Mouse (Mus musculus) midbrain, embryonic 14.5 days (tissue): ENCODE results near the gene Rps6kc1. TPM values are rescaled to one million over a fixed set of nuclear protein-coding genes. Genes with fewer than 3 reads are reported as not detected.

ENCODE experiments used
- ATAC-seq: fragments of 200-750 bp; cut with Nextera tagmentation; 2 replicates; pipeline ENCODE4 v1.8.0; 2017; ENCODE audit warnings: moderate number of reproducible peaks, moderate library complexity; ENCODE audit not compliant: low FRiP score, low TSS enrichment
- DNase-seq: peaks from one replicate; pipeline ENCODE4 v3.0.0-alpha.2; 2015
- H3K27ac ChIP-seq: fragments of 300-500 bp; sonication (generic); replicated peaks from 2 replicates; pipeline ENCODE4 v1.5.1; 2014; ENCODE audit warnings: mild to moderate bottlenecking, low read depth, low read length, moderate library complexity
- H3K27me3 ChIP-seq: fragments of 300-500 bp; sonication (generic); 2 replicates; pipeline ENCODE4 v1.6.1; 2014; ENCODE audit warnings: low read length, control low read depth, mixed read lengths; ENCODE audit not compliant: control insufficient read depth, insufficient read depth
- H3K36me3 ChIP-seq: fragments of 300-500 bp; sonication (generic); 2 replicates; pipeline ENCODE4 v1.6.1; 2014; ENCODE audit warnings: low read length, control low read depth; ENCODE audit not compliant: control insufficient read depth, insufficient read depth
- H3K4me1 ChIP-seq: fragments of 300-500 bp; sonication (generic); 2 replicates; pipeline ENCODE4 v1.6.1; 2014; ENCODE audit warnings: mild to moderate bottlenecking, antibody characterized with exemption, low read length, control low read depth; ENCODE audit not compliant: control insufficient read depth, insufficient read depth
- H3K4me2 ChIP-seq: fragments of 300-500 bp; sonication (generic); 2 replicates; pipeline ENCODE4 v1.6.1; 2014; ENCODE audit warnings: mild to moderate bottlenecking, low read length, moderate library complexity
- H3K4me3 ChIP-seq: fragments of 300-500 bp; sonication (generic); replicated peaks from 2 replicates; pipeline ENCODE4 v1.5.1; 2014; ENCODE audit warnings: low read depth, low read length
- H3K9ac ChIP-seq: fragments of 300-500 bp; sonication (generic); replicated peaks from 2 replicates; pipeline ENCODE4 v1.6.1; 2014; ENCODE audit warnings: mild to moderate bottlenecking, low read length, moderate library complexity
- H3K9me3 ChIP-seq: fragments of 300-500 bp; sonication (generic); 2 replicates; pipeline ENCODE4 v1.6.1; 2016; ENCODE audit warnings: low read length, control low read depth, mixed read lengths; ENCODE audit not compliant: control insufficient read depth
- WGBS: fragments of 180-500 bp; shearing (Covaris S2); extraction: QIAGEN DNeasy Blood & Tissue Kit; methylation state at CpG from one replicate; pipeline ENCODE4 v1.1.7; 2014; 5-methylcytosine and 5-hydroxymethylcytosine counted together
- polyA plus RNA-seq: library from polyadenylated mRNA; unstranded; fragments of >200 nt; fragmentation: Nextera tagmentation; extraction: Ambion mirVana; gene quantifications from 2 replicates; pipeline ENCODE4 v1.2.1, GENCODE M21; 2014

Gene Rps6kc1
- polyA plus RNA-seq, 1 experiment from 2014 or later, result 31.0 TPM

DNA sequence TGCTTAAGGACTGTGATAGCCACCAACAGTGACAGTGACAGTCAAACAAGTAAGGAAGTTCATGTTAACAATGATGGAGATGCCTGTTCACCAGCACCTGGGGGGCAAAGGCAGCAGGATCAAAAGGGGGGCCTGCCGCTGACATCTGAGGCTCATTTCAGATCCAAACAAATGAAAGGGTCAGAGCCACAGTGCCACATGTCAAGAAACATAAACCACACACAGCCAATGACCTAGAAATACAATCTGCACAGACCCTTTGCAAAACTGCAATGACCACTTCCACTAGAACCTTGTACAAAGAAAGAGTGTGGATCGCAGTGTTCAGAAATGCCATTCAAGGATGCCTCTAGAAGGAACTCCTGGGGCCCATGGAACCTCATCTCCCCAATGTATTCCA lies 23.5 kb downstream of the Rps6kc1 start:
- peaks cover 74% of the 10 kb centered on the region for H3K36me3 ChIP-seq

DNA sequence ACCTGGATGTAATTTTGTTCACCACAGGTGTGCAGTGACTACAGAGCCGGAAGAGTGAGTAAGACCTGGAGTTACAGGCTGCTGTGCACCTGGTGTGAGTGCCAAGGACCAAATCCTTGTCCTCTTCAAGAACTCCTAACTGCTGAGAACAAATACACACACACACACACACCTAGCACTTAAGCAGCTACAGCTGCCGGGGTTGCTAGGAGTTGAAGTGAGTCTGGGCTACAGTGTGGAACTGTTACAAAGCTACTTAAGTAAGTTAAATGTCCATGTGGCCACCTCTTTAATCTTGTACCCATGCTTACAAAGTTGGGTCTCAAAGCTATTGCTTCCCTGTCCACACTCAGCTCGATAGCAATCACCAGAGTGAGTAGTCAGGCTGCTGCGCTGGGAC lies 25.6 kb downstream of the Rps6kc1 start:
- ATAC-seq (no peak), DNase-seq (no peak)
- H3K4me1 ChIP-seq, result no peaks in the 10 kb centered on the region
- no peak overlapping the region for H3K9ac ChIP-seq
- no peak overlapping the region for H3K27ac ChIP-seq
- no peak overlapping the region for H3K4me2 ChIP-seq
- WGBS, result 92% methylated on average over 4 of the region's 4 CpGs
- H3K4me3 ChIP-seq, result no peak overlapping the region
- H3K36me3 ChIP-seq, result peaks cover 65% of the 10 kb centered on the region
- no peaks in the 10 kb centered on the region for H3K9me3 ChIP-seq
- no peaks in the 10 kb centered on the region for H3K27me3 ChIP-seq

More for the DNA sequence above, 23.5 kb downstream of the Rps6kc1 start:
- Histone ChIP-seq H3K27me3 (no peaks in the 10 kb centered on the region), H3K27ac (no peak overlapping the region), H3K4me1 (no peaks in the 10 kb centered on the region), H3K9ac (no peak overlapping the region), H3K9me3 (no peaks in the 10 kb centered on the region), H3K4me3 (no peak overlapping the region), H3K4me2 (no peak overlapping the region)
- ATAC-seq, result no peak
- 89% methylated on average over 2 of the region's 2 CpGs for WGBS
- no peak for DNase-seq

DNA sequence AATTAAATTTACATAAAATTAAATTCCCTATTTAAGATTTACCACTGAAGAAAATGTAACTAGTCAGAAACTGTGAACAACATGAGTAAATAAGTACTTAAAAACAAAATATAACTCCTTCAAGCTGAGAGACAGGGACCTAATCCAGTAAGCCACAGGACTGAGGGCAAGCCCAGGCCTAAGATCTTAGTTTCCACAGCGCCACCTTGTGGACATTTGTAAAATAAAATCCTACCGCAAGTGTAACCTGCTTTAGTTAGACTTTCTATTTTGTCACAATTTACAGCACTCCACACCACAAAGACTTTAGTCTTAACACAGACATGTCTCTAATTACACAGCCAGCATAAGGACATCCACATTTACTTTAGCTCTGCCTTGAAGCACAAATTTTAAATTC lies 30.1 kb downstream of the Rps6kc1 start:
- Histone ChIP-seq H3K9me3 (no peaks in the 10 kb centered on the region), H3K4me1 (no peaks in the 10 kb centered on the region), H3K9ac (no peak overlapping the region), H3K27ac (no peak overlapping the region), H3K27me3 (no peaks in the 10 kb centered on the region), H3K36me3 (peaks cover 28% of the 10 kb centered on the region), H3K4me3 (no peak overlapping the region), H3K4me2 (no peak overlapping the region)
- peak; percentile 91 for DNase-seq
- WGBS, result 5% methylated on average over 2 of the region's 2 CpGs
- ATAC-seq, result no peak

DNA sequence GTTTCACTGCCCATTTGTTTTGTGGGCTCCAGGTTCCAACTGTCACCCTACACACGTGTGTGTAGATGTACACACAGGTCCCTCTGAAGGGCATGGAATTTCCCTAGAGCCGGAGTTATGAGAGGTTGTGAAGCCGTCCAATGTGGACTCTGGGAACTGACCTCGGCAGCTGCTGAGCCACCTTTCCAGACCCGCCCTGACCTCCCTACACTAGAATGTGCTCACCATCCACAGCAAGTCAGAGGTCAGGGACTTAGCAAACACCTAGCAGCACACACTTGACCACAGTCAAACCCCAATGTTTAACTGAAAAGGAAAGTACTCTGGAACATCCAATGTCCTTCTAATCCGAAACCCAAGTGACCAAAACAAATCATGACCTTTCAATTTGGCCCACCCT lies 30.9 kb downstream of the Rps6kc1 start:
- Histone ChIP-seq H3K27ac (no peak overlapping the region), H3K4me3 (no peak overlapping the region), H3K27me3 (no peaks in the 10 kb centered on the region), H3K4me2 (no peak overlapping the region), H3K9me3 (no peaks in the 10 kb centered on the region), H3K9ac (no peak overlapping the region), H3K36me3 (peaks cover 29% of the 10 kb centered on the region), H3K4me1 (no peaks in the 10 kb centered on the region)
- no peak for DNase-seq
- 91% methylated on average over 6 of the region's 6 CpGs for WGBS
- no peak for ATAC-seq

DNA sequence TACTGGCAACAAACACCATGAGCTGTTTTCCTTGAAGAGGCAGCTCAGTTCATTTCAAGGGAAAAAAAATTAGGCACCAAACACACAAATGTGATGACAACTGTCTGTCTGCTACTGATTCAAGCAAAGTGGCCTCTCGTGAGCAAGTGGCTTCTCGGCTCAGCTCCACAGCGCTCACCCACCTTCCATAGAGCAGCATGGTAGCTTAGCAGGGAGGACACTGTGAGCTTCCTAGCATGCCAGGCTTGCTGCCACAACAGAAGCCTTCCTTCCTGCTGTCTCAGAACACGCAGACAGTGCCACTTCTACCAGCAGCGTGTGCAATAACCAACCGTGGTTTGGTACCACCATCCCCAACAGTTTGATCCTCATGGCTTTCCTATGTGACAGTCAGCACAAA lies 35.8 kb downstream of the Rps6kc1 start:
- WGBS, result 94% methylated on average over 6 of the region's 6 CpGs
- H3K4me3 ChIP-seq, result no peak overlapping the region
- no peak for ATAC-seq
- DNase-seq, result no peak
- no peak overlapping the region for H3K9ac ChIP-seq
- no peaks in the 10 kb centered on the region for H3K27me3 ChIP-seq
- peaks cover 20% of the 10 kb centered on the region for H3K36me3 ChIP-seq
- no peaks in the 10 kb centered on the region for H3K4me1 ChIP-seq
- no peak overlapping the region for H3K4me2 ChIP-seq
- H3K27ac ChIP-seq, result no peak overlapping the region
- H3K9me3 ChIP-seq, result no peaks in the 10 kb centered on the region

DNA sequence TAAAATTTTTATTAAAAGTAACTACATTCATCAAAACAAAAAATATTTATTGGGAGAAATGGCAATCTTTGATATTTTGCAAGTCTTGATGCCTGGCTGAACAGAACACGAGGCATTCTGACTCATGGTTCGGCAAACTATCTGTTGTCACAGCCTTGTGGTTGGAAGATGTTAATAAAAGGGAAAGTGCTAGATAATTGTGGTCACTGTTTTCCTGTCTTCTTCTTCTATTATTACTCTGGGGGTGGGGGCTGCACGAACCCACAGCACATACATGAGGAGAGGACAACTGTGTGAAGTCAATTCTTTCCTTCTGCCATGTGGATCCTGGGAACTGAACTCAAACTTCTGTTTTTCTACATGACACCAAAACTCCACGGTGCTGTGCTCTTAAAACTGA lies 36.5 kb downstream of the Rps6kc1 start:
- DNase-seq, result no peak
- H3K9me3 ChIP-seq, result no peaks in the 10 kb centered on the region
- H3K9ac ChIP-seq, result no peak overlapping the region
- peaks cover 22% of the 10 kb centered on the region for H3K36me3 ChIP-seq
- H3K4me1 ChIP-seq, result no peaks in the 10 kb centered on the region
- no peak for ATAC-seq
- WGBS, result 94% methylated on average over 4 of the region's 4 CpGs
- no peaks in the 10 kb centered on the region for H3K27me3 ChIP-seq
- no peak overlapping the region for H3K4me3 ChIP-seq
- H3K4me2 ChIP-seq, result no peak overlapping the region
- no peak overlapping the region for H3K27ac ChIP-seq

DNA sequence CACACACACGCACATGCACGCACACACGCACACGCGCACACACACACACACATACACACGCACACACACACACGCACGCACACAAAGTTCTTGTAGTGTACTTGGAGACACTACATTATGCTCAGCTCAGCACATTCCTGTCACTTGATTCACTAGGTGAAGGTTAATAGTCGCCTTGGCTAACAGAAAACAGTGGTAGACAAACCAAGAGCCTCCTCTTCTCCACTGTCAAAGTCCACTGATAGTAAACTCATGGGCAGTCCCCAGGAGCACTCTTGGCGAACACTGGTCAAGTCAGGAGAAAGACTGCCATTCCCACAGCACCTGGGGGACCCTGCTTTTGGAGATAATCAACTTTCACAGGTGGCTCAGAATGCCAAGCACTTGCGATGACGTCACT lies 40.5 kb downstream of the Rps6kc1 start:
- no peak for ATAC-seq

DNA sequence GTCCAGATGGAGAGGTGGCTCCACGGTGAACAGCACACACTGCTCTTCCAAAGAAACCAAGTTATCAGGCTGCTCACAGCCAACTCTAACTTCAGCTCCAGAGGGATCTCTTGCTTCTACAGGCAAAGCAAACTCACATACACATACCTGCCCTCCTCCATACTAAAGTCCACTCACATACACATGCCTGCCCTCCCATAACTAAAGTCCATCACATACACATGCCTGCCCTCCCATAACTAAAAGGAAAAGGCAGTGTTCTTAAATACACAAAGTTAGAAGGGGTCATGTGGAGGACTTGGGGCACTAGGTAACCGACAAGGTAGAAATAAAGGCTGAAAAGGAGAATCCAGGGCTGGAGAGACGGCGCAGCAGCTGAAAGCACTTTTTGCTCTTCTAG lies 41.6 kb downstream of the Rps6kc1 start:
- 95% methylated on average over 4 of the region's 4 CpGs for WGBS
- Histone ChIP-seq H3K36me3 (peaks cover 31% of the 10 kb centered on the region), H3K9me3 (no peaks in the 10 kb centered on the region)

More for the DNA sequence above, 40.5 kb downstream of the Rps6kc1 start:
- 97% methylated on average over 12 of the region's 12 CpGs for WGBS
- no peak overlapping the region for H3K4me2 ChIP-seq
- H3K4me3 ChIP-seq, result no peak overlapping the region
- H3K4me1 ChIP-seq, result no peaks in the 10 kb centered on the region
- no peak overlapping the region for H3K9ac ChIP-seq
- no peaks in the 10 kb centered on the region for H3K27me3 ChIP-seq
- no peak for DNase-seq
- no peaks in the 10 kb centered on the region for H3K9me3 ChIP-seq
- H3K27ac ChIP-seq, result no peak overlapping the region
- H3K36me3 ChIP-seq, result peaks cover 36% of the 10 kb centered on the region

DNA sequence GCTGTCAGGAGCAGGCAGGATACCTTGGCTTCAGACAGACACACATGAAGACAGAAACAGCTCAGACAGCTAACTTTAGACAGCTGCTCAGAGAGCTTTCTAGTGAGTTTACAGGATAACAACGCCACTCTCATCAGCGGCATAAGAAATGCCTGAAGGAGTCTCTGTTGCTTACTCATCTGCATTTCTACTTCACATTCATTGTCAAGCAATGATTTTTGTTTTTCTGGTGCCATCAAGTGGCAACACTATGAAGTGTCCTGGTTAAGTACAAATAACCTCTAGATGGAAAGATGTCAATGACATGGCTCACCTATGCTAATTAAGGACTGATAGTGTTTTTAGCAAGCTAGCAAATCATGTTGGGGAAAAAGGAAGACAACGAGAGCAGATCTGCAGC lies 42.8 kb downstream of the Rps6kc1 start:
- Histone ChIP-seq H3K27ac (0 out of 2 replicates have a peak overlapping the region, but pooled peaks have one; percentile 32), H3K27me3 (no peaks in the 10 kb centered on the region), H3K36me3 (peaks cover 31% of the 10 kb centered on the region), H3K9ac (no peak overlapping the region), H3K4me3 (no peak overlapping the region), H3K9me3 (no peaks in the 10 kb centered on the region), H3K4me2 (no peak overlapping the region), H3K4me1 (no peaks in the 10 kb centered on the region)
- 64% methylated on average over 3 of the region's 3 CpGs for WGBS
- DNase-seq (peak; percentile 66), ATAC-seq (no peak)

More for the DNA sequence above, 41.6 kb downstream of the Rps6kc1 start:
- DNase-seq, result no peak
- H3K27ac ChIP-seq, result no peak overlapping the region
- H3K4me2 ChIP-seq, result no peak overlapping the region
- no peaks in the 10 kb centered on the region for H3K27me3 ChIP-seq
- H3K4me3 ChIP-seq, result no peak overlapping the region
- H3K9ac ChIP-seq, result no peak overlapping the region
- no peaks in the 10 kb centered on the region for H3K4me1 ChIP-seq
- no peak for ATAC-seq
